12 mouse cellular contexts compared by ENCODE assay signal in genomic region chr9:105078460-105078859, GRCm38 (mm10).
"Had no signal": no experiment of that assay in that cellular context is flagged by ENCODE, and none has a peak within 500 bp of the region (broad histone marks: within the 10 kb centered on the region; RNA-seq: fewer than 3 reads in every experiment).

No protein-coding gene starts in this region.

- DNase-seq: retina, postnatal 1 day; right cerebral cortex, adult 18-20 months; right cerebral cortex, postnatal 14 days; right cerebral cortex, postnatal 25 days; right cerebral cortex, postnatal 4 days; spleen, adult 18-20 months; thymus, adult 18-20 months; thymus, adult 2 months; thymus, postnatal 14 days; thymus, postnatal 25 days; thymus, postnatal 36 days; thymus, postnatal 4 days had no signal
